Mouse (Mus musculus): Measurements from ENCODE around the gene Grtp1. TPM values are rescaled to one million over a fixed set of nuclear protein-coding genes. Genes with fewer than 3 reads are reported as not detected.

Gene Grtp1
- total RNA-seq, 2 experiments from 2014 or later, result 3.6 to 3.7 TPM

GRCm38 (mm10) chr8:13205311-13205710 is 4.9 kb upstream of the Grtp1 start:
- DNase-seq (ENCODE audit: low spot score in 2 of 2), result no peak

- DNase-seq (ENCODE audit: low spot score in 2 of 2), result no peak
These were observed 4.1 kb upstream of the Grtp1 start for GRCm38 (mm10) chr8:13204371-13205140.

GRCm38 (mm10) chr8:13203472-13203871 is 3.1 kb upstream of the Grtp1 start:
- no peak for DNase-seq (ENCODE audit: low spot score in 2 of 2)

- DNase-seq (ENCODE audit: low spot score in 2 of 2), result no peak
These were observed 2.4 kb upstream of the Grtp1 start for GRCm38 (mm10) chr8:13202806-13203205.

GRCm38 (mm10) chr8:13202041-13202440 is 1.6 kb upstream of the Grtp1 start:
- DNase-seq (ENCODE audit: low spot score in 2 of 2), result no peak

- DNase-seq (ENCODE audit: low spot score in 2 of 2), result no peak
These were observed 554 bp upstream of the Grtp1 start for GRCm38 (mm10) chr8:13201013-13201334.

- DNase-seq (ENCODE audit: low spot score in 2 of 2), result no peak
These were observed 897 bp downstream of the Grtp1 start for GRCm38 (mm10) chr8:13199385-13200061.

- DNase-seq (ENCODE audit: low spot score in 2 of 2), result no peak
These were observed 2.9 kb downstream of the Grtp1 start for GRCm38 (mm10) chr8:13197493-13197892.

- DNase-seq (ENCODE audit: low spot score in 2 of 2), result no peak
These were observed 5.6 kb downstream of the Grtp1 start for GRCm38 (mm10) chr8:13194818-13195217.

GRCm38 (mm10) chr8:13190235-13190634 is 10.2 kb downstream of the Grtp1 start:
- DNase-seq (ENCODE audit: low spot score in 2 of 2), result no peak

GRCm38 (mm10) chr8:13188857-13189256 is 11.6 kb downstream of the Grtp1 start:
- no peak for DNase-seq (ENCODE audit: low spot score in 2 of 2)

GRCm38 (mm10) chr8:13188052-13188555 is 12.3 kb downstream of the Grtp1 start:
- DNase-seq (ENCODE audit: low spot score in 2 of 2), result no peak

- DNase-seq (ENCODE audit: low spot score in 2 of 2), result no peak
These were observed 12.8 kb downstream of the Grtp1 start for GRCm38 (mm10) chr8:13187638-13188037.

GRCm38 (mm10) chr8:13187229-13187628 is 13.2 kb downstream of the Grtp1 start:
- DNase-seq (ENCODE audit: low spot score in 2 of 2), result no peak

- no peak for DNase-seq (ENCODE audit: low spot score in 2 of 2)
These were observed 13.6 kb downstream of the Grtp1 start for GRCm38 (mm10) chr8:13186819-13187218.

GRCm38 (mm10) chr8:13181691-13181976 is 18.8 kb downstream of the Grtp1 start:
- no peak for DNase-seq (ENCODE audit: low spot score in 2 of 2)

- DNase-seq (ENCODE audit: low spot score in 2 of 2), result no peak
These were observed 19.3 kb downstream of the Grtp1 start for GRCm38 (mm10) chr8:13180911-13181690.

- no peak for DNase-seq (ENCODE audit: low spot score in 2 of 2)
These were observed 20.0 kb downstream of the Grtp1 start for GRCm38 (mm10) chr8:13180408-13180807.

GRCm38 (mm10) chr8:13179948-13180347 is 20.5 kb downstream of the Grtp1 start:
- DNase-seq (ENCODE audit: low spot score in 2 of 2), result no peak

GRCm38 (mm10) chr8:13179482-13179881 is 20.9 kb downstream of the Grtp1 start:
- DNase-seq (ENCODE audit: low spot score in 2 of 2), result no peak

- DNase-seq (ENCODE audit: low spot score in 2 of 2), result no peak
These were observed 22.3 kb downstream of the Grtp1 start for GRCm38 (mm10) chr8:13178137-13178536.
